Comparison of ENCODE assay signal across 16 mouse cellular contexts in the genomic region with DNA sequence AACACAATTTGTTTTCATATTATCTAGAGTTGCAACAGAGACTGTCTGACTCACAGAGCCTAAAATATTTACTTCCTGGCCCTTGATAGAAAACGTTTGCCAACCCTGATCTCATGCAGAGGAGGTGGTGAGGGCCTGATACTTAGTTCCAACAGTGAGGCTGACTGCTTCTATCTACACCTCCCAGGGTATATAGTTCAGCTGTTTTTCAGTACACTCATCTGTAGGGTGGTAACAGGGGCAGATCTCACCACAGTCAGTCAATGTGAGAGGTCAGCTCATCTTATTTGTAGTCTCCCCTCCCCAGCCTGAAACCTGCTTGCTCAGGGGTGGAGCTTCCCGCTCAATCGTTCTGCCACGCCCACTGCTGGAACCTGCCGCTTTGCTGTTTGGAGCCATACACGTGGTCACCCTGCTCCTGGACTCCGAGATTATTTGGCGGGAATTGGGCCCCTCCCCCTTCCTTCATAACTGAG. TPM values are rescaled to one million over a fixed set of nuclear protein-coding genes. Genes with fewer than 3 reads are reported as not detected.
DNase-seq lines count a peak whose midpoint lies in the region; ATAC-seq lines count a peak whose summit lies in the region.
"Not testable (repeated sequence)": the region's sequence is repeated elsewhere in the genome, so short reads cannot be mapped to it uniquely, and the experiment has no call there.
"Had no signal": no experiment of that assay in that cellular context is flagged by ENCODE, and none has a peak within 500 bp of the region (broad histone marks: within the 10 kb centered on the region; RNA-seq: fewer than 3 reads in every experiment).

No protein-coding gene starts in this region.

- H3K9ac ChIP-seq in heart, embryonic 16.5 days (ENCODE audit: low read length); lung, embryonic 15.5 days: not testable (repeated sequence)

- H3K4me3 ChIP-seq in heart, embryonic 16.5 days (ENCODE audit: low read length); lung, embryonic 15.5 days: not testable (repeated sequence)

- H3K4me2 ChIP-seq in heart, embryonic 16.5 days (ENCODE audit: low read depth, low read length): peak overlapping the region; percentile 34; the same call in 1 of the 2 replicates
- H3K4me2 ChIP-seq in lung, embryonic 15.5 days: peak overlapping the region; percentile 13; the same call in 1 of the 2 replicates

- ATAC-seq in heart, embryonic 16.5 days (replicated peaks; ENCODE audit: extremely low read depth, insufficient read depth, low FRiP score): peak; percentile 83
- peak; percentile 55; the same call in 1 of the 2 replicates for ATAC-seq in lung, embryonic 15.5 days (ENCODE audit: borderline replicate concordance, extremely low read depth, low FRiP score, low TSS enrichment)

- not testable (repeated sequence) for H3K27ac ChIP-seq in heart, embryonic 16.5 days (ENCODE audit: low read length); lung, embryonic 15.5 days

- not testable (repeated sequence) for H3K27me3 ChIP-seq in heart, embryonic 16.5 days (ENCODE audit: control insufficient read depth, insufficient read depth, low read length); lung, embryonic 15.5 days

- not testable (repeated sequence) for H3K36me3 ChIP-seq in heart, embryonic 16.5 days (ENCODE audit: control insufficient read depth, insufficient read depth); lung, embryonic 15.5 days

- H3K9me3 ChIP-seq in heart, embryonic 16.5 days (replicated peaks; ENCODE audit: control insufficient read depth, low read length); lung, embryonic 15.5 days: not testable (repeated sequence)

- not testable (repeated sequence) for H3K4me1 ChIP-seq in heart, embryonic 16.5 days (ENCODE audit: control insufficient read depth, insufficient read depth, low read length); lung, embryonic 15.5 days

- WGBS in heart, embryonic 16.5 days: 10% methylated on average over 8 of the region's 8 CpGs
- whole genome bisulfite sequencing in lung, embryonic 15.5 days: 10% methylated on average over 8 of the region's 8 CpGs

- DNase-seq in 3T3-L1 (ENCODE audit: low read depth, low spot score): peak; percentile 66
- DNase-seq in adrenal gland, postnatal 36 days: peak; percentile 26 to 53
- peak; percentile 8 for DNase-seq in gastrocnemius, postnatal 25 days
- peak; percentile 55 for DNase-seq in kidney, adult 11 months
- peak; percentile 31 for DNase-seq in layer of hippocampus, adult 9-11 months
- DNase-seq in skeletal muscle tissue, adult 2 months (ENCODE audit: low read depth, low spot score): peak; percentile 57

RNA-seq across cellular contexts. Expression of a gene that starts 11.9 kb away (rescaled TPM):
- total RNA-seq in adrenal gland, postnatal 36 days (2021): 10 to 100 TPM; 16.0 to 23.2 TPM
- total RNA-seq in gastrocnemius, postnatal 25 days (2021): 1 to 10 TPM; 4.4 to 4.8 TPM
- polyA plus RNA-seq in heart, embryonic 16.5 days (2015; fragmentation: Nextera tagmentation; extraction: Ambion mirVana): 7.4 and 8.7 TPM in 2 replicates
- 12.1 and 13.4 TPM in 2 replicates for polyA plus RNA-seq in lung, embryonic 15.5 days (2015; fragmentation: Nextera tagmentation; extraction: Ambion mirVana)
- polyA plus RNA-seq: inflammation-experienced regulatory T-cells, adult 6 months had no signal

RNA-seq across cellular contexts. Expression of a gene that starts 55.6 kb away (rescaled TPM):
- total RNA-seq in adrenal gland, postnatal 36 days (2021): not detected
- not detected for total RNA-seq in gastrocnemius, postnatal 25 days (2021)
- not detected in 2 replicates for polyA plus RNA-seq in heart, embryonic 16.5 days (2015; fragmentation: Nextera tagmentation; extraction: Ambion mirVana)
- not detected in 2 replicates for polyA plus RNA-seq in lung, embryonic 15.5 days (2015; fragmentation: Nextera tagmentation; extraction: Ambion mirVana)
- total RNA-seq: layer of hippocampus, adult 8-10 months had no signal
- polyA plus RNA-seq: brain, embryonic 14.5 days; embryonic facial prominence, embryonic 15.5 days; forebrain, embryonic 13.5 days; hindbrain, embryonic 10.5 days; inflammation-experienced regulatory T-cells, adult 6 months; neural tube, embryonic 14.5 days; stomach, embryonic 16.5 days had no signal

Comparison
In these comparisons a context has a peak if more than half of its experiments do, and no peak if none do; other contexts are left out.
1. DNase-seq: peak in every context shown above with its lines; median percentile 66 in 3T3-L1; 57 in skeletal muscle tissue, adult 2 months; 55 in kidney, adult 11 months; 40 in adrenal gland, postnatal 36 days; 31 in layer of hippocampus, adult 9-11 months; 8 in gastrocnemius, postnatal 25 days.